Mouse (Mus musculus) urinary bladder, postnatal 4 days (tissue): ENCODE data around the gene Slc48a1.

Source experiments
- DNase-seq, 2 experiments: peaks; one replicate each; pipeline ENCODE4 v3.0.0; 2021 to 2022; ENCODE audit warnings: low spot score in 2 of 2

Slc48a1 gene

DNA sequence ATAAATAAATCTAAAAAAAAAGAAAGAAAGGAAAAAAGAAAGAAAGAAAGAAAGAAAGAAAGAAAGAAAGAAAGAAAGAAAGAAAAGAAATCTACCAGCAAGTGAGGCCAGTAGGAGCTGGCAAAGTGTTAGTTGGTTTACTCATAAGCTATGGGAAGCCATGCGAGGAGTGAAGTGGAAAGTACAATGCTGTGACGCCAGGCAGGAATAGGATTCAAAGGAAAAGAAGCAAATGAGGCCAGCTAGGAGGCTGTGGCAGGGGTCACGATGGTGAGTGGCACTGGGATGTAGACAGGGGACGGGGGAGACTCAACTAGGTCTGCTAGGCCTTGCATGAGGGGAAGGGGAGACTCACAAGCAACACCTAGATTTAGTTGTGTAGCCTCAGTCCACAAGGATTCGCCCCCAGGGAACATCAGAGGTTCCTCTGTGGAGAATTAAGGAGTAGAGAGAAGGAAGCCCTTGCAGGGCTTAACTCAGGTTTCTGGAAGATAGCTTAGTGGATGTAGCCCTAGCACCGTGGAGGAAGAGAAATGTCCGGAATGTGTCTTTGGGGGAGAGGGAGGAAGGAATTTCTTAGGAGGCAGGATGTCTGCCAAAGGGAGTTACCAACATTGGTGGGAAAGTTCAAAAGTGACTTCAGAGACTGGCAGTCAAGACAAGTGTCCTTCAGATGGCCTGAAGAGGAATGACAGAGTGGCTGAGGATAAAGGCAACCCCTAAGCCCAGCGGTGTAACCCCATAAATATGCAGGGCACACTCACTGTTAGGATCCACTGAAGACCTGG lies at the start of gene Slc48a1:
TSS of gene Slc48a1 (plus strand) at position 210 of the 788 bp plus-strand sequence.
- DNase-seq: no peak

- DNase-seq: no peak
Observed at GRCm38 (mm10) chr15:97728804-97729203, 49.5 kb upstream of the Slc48a1 start.

DNA sequence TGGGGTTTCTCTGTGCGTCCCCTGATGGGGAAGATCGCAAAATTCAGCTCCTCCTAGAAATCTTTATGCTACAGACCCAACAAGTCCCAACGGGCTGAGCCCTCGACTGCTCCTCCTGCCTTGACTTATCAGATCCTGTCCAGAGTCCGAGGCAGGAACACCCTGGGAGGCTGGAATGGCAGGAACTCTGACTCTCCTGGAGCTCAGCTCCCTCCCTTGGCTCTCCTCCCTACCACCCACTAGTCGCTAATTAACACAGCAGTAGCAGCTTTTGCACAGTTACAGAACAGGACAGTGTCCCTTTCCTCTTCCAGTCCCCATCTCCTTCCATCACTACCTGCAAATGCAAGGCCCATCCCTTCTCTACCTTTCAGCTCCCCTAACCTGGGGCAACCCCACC lies 48.0 kb upstream of the Slc48a1 start:
- DNase-seq: no peak

GRCm38 (mm10) chr15:97731111-97731510 lies 47.2 kb upstream of the Slc48a1 start, which contains the start of gene Endou:
Gene Endou, minus strand, starts transcription at chr15:97731339.
- DNase-seq: no peak

- no peak for DNase-seq
Observed at GRCm38 (mm10) chr15:97731988-97732387, 46.3 kb upstream of the Slc48a1 start.

GRCm38 (mm10) chr15:97738923-97739322 lies 39.4 kb upstream of the Slc48a1 start:
- DNase-seq: no peak

DNA sequence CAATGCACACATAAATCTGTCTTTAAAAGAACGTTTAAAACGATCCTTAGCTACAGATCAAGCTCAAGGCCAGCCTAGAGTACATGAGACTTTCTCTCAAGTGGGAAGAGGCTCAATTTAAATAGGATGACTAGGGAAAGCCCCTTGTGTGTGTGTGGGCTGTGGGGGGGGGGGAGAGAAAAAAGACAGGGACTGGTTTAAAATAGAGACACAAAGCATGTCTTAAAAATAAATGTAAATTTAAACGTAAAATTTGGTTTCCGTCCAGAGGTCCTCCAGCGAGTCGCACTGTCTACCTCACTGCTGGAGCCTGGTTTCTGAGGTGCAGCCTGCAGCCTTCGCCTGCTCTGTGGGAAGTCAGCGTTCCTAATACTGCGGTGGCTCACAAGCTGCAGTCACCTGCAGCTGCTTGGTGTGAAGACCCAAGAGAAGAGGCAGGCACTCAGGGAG lies 38.0 kb upstream of the Slc48a1 start:
- no peak for DNase-seq

DNA sequence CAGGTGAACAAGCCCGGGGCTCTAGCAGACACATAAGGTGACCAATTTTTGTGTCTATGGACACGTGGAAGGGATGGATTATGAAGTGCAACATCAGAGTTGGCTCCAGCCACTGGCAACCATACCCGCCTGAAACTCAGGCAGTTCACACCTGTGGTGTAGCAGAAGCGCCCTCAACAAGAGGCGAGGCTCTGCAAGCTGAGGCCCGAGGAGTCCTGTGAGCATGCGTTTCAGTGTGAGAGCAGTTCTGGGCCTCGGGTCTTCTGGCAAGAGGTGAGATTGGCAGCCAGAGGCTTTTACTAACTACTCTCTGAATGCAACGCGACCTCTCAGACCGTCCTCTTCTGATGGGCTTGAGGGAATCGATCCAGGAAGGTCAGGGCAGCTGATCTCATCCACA lies 36.7 kb upstream of the Slc48a1 start:
- no peak for DNase-seq

GRCm38 (mm10) chr15:97742074-97742473 lies 36.2 kb upstream of the Slc48a1 start:
- DNase-seq: no peak

DNA sequence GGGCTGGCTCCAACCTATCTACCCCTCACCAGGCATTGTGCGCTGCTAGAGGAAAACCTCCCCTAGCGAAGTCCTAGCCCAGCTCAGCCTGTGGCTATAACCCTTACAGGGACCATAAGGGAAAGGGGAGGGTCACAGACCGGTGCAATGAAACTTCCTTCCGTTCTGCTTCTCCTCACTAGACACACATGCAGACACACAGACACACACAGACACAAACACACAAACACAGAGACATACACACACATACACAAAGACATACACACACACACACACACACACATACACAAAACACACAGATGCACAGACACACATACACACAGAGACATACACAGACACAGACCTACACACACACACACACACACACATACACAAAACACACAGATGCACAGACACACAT lies 35.7 kb upstream of the Slc48a1 start:
- no peak for DNase-seq

DNA sequence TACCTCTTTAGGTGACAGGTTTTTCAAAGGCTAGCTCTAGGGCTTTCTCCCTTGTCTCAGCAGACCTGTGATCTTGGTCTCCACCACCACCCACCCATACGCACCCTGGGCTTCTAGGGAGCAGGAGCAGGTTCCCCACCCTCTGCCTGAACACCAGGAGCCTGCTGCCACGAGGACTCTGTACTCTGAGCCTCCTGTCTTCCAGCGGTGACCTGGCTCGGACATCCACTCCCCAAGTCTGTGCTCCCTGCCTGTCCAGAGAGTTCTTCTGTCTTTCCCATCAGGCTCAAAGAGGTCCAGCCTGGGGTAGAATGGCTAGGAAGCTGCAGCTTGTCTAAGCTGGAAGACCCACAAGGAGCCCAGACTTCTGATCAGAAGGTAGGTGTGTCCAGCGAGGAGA lies 35.1 kb upstream of the Slc48a1 start:
- no peak for DNase-seq

DNA sequence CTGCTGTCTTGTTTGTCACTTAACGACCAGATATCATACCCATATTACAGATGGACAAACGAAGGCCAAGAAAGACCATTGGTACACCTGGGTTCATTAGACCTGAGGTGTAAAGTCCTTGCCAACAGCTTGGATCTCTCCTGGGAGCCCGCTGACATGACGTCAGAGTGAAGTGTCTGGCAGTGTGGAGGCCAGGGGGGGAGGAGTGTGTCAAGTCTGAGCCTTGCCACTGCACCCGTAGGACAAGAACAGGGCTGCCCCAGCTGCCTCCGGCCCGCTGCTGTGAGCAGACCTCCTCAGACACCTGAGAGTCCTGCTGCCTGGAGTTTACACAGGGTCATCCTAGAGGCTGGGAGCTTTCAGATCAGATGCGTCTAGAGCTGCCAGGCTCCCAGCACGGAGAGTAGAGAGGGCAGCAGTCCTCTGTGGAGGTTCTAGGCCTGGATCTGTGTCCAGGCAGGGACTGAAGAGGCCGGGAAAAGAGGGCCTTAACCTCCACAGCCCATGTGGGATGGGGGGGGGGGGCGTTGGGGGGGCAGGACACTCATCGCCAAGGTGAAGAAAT lies 34.3 kb upstream of the Slc48a1 start:
- no peak for DNase-seq

GRCm38 (mm10) chr15:97744930-97745329 lies 33.4 kb upstream of the Slc48a1 start:
- peak in 1 of 2 experiments; percentile 44 for DNase-seq

- DNase-seq: peak in 1 of 2 experiments; percentile 71
Observed at GRCm38 (mm10) chr15:97745331-97745730, 33.0 kb upstream of the Slc48a1 start.

- DNase-seq: no peak
Observed at GRCm38 (mm10) chr15:97746278-97746677, 32.0 kb upstream of the Slc48a1 start.

- DNase-seq: no peak
Observed at GRCm38 (mm10) chr15:97746748-97747147, 31.6 kb upstream of the Slc48a1 start.

- no peak for DNase-seq
Observed at GRCm38 (mm10) chr15:97747486-97747885, 30.8 kb upstream of the Slc48a1 start.

GRCm38 (mm10) chr15:97748309-97748708 lies 30.0 kb upstream of the Slc48a1 start:
- no peak for DNase-seq

GRCm38 (mm10) chr15:97748964-97749363 lies 29.4 kb upstream of the Slc48a1 start:
- DNase-seq: no peak

GRCm38 (mm10) chr15:97749397-97749796 lies 28.9 kb upstream of the Slc48a1 start:
- no peak for DNase-seq

DNA sequence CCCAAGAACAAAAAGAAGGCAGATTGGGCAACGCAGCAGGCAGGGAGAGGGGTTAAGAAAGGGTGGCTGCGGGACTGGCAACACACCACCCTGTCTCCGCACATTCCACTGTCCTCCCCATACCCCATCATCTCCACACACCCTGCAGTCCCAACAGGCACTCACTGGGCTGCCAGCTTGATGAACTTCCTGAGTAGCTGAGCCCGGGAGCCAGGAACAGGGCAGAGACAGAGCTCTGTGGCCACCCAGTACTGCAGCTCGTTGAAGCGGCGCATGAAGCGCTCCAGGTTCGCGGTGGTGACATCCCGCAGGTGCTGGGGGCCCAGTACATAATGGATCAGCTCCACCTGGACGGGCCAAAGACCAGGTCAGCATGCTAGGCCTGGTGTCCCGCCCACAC lies 28.5 kb upstream of the Slc48a1 start:
- no peak for DNase-seq

DNA sequence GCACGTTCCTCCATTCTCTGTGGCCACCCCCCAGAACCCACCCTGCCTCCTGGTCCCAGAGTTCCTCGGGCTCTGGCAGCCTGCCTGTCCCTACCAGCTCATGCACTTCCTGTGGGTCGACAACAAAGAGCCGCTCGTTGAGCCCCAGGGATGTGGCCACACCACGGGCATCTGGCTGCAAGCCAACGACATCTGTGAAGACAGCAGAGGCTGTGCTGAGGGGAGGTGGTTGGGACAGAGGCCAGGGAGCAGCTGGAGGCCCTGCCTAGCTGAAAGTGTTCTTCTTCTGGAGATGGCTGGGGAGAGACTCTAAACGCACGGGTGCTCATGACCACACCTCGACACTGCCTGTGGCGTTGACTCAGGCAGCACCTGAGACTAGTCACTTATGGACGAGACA lies 27.6 kb upstream of the Slc48a1 start:
- peak; percentile 70 to 78 for DNase-seq

GRCm38 (mm10) chr15:97751676-97752075 lies 26.6 kb upstream of the Slc48a1 start:
- DNase-seq: no peak
